Mouse (Mus musculus): ENCODE data around the gene Noxo1.
"Not testable (repeated sequence)": the region's sequence is repeated elsewhere in the genome, so short reads cannot be mapped to it uniquely, and the experiment has no call there.

Gene Noxo1

GRCm38 (mm10) chr17:24696011-24696697 lies at the start of gene Noxo1, which contains the start of gene Gfer:
TSS of gene Noxo1 (plus strand) at chr17:24696234.
TSS of gene Gfer (minus strand) at chr17:24696156.
- peak; percentile 86 to 88 for DNase-seq (ENCODE audit: low spot score in 2 of 2)

GRCm38 (mm10) chr17:24646381-24646780 lies 49.7 kb upstream of the Noxo1 start:
- DNase-seq (ENCODE audit: low spot score in 2 of 2), result no peak

GRCm38 (mm10) chr17:24647493-24647892 lies 48.5 kb upstream of the Noxo1 start:
- DNase-seq (ENCODE audit: low spot score in 2 of 2), result no peak

- DNase-seq (ENCODE audit: low spot score in 2 of 2), result no peak
Measured at GRCm38 (mm10) chr17:24648731-24649377, 47.2 kb upstream of the Noxo1 start.

GRCm38 (mm10) chr17:24649581-24650069 lies 46.4 kb upstream of the Noxo1 start:
- DNase-seq (ENCODE audit: low spot score in 2 of 2), result no peak

- no peak for DNase-seq (ENCODE audit: low spot score in 2 of 2)
Measured at GRCm38 (mm10) chr17:24650070-24650616, 45.9 kb upstream of the Noxo1 start, which contains the start of gene Slc9a3r2. TSS of gene Slc9a3r2 (minus strand) at chr17:24650327.

GRCm38 (mm10) chr17:24650766-24651165 lies 45.3 kb upstream of the Noxo1 start:
- no peak for DNase-seq (ENCODE audit: low spot score in 2 of 2)

GRCm38 (mm10) chr17:24651835-24652234 lies 44.2 kb upstream of the Noxo1 start:
- no peak for DNase-seq (ENCODE audit: low spot score in 2 of 2)

GRCm38 (mm10) chr17:24653967-24654710 lies 41.9 kb upstream of the Noxo1 start:
- DNase-seq (ENCODE audit: low spot score in 2 of 2), result peak; percentile 67 to 85

- DNase-seq (ENCODE audit: low spot score in 2 of 2), result no peak
Measured at GRCm38 (mm10) chr17:24654969-24655368, 41.1 kb upstream of the Noxo1 start.

GRCm38 (mm10) chr17:24658017-24658758 lies 37.8 kb upstream of the Noxo1 start, which contains the start of gene Npw:
TSS of gene Npw (minus strand) at chr17:24658457.
- DNase-seq (ENCODE audit: low spot score in 2 of 2), result no peak

- not testable (repeated sequence) for DNase-seq (ENCODE audit: low spot score in 2 of 2)
Measured at GRCm38 (mm10) chr17:24667011-24667410, 29.0 kb upstream of the Noxo1 start.

- no peak for DNase-seq (ENCODE audit: low spot score in 2 of 2)
Measured at GRCm38 (mm10) chr17:24667416-24667815, 28.6 kb upstream of the Noxo1 start.

GRCm38 (mm10) chr17:24669214-24669544 lies 26.9 kb upstream of the Noxo1 start:
- not testable (repeated sequence) for DNase-seq (ENCODE audit: low spot score in 2 of 2)

GRCm38 (mm10) chr17:24669545-24670245 lies 26.3 kb upstream of the Noxo1 start, which contains the start of gene Zfp598:
TSS of gene Zfp598 (plus strand) at chr17:24669687.
- DNase-seq (ENCODE audit: low spot score in 2 of 2), result peak; percentile 93 to 95

GRCm38 (mm10) chr17:24670246-24670844 lies 25.7 kb upstream of the Noxo1 start:
- DNase-seq (ENCODE audit: low spot score in 2 of 2), result no peak

GRCm38 (mm10) chr17:24671346-24671745 lies 24.7 kb upstream of the Noxo1 start:
- no peak for DNase-seq (ENCODE audit: low spot score in 2 of 2)

- no peak for DNase-seq (ENCODE audit: low spot score in 2 of 2)
Measured at GRCm38 (mm10) chr17:24672141-24672540, 23.9 kb upstream of the Noxo1 start.

GRCm38 (mm10) chr17:24674277-24674676 lies 21.8 kb upstream of the Noxo1 start:
- DNase-seq (ENCODE audit: low spot score in 2 of 2), result no peak

- DNase-seq (ENCODE audit: low spot score in 2 of 2), result peak; percentile 52 to 76
Measured at GRCm38 (mm10) chr17:24676187-24676586, 19.8 kb upstream of the Noxo1 start.

All from urinary bladder, postnatal 4 days (tissue).